Mouse (Mus musculus) lung, adult 2 months (tissue): ENCODE results near the gene Prrt1. TPM values are rescaled to one million over a fixed set of nuclear protein-coding genes. Genes with fewer than 3 reads are reported as not detected.
A peak's percentile ranks its signal among the peaks of the same experiment; 100 is the strongest.

Experiments
- DNase-seq: peaks from one replicate; pipeline ENCODE4 v3.0.0; 2022
- H3K4me1 ChIP-seq: fragments of 200-500 bp; 2 replicates; pipeline ENCODE4 v1.6.1; 2011; ENCODE audit warnings: low read length; ENCODE audit not compliant: control insufficient read depth, insufficient read depth
- H3K4me3 ChIP-seq: fragments of 200-500 bp; replicated peaks from 2 replicates; pipeline ENCODE3; 2011; ENCODE audit warnings: low read depth, mild to moderate bottlenecking, control low read depth, low read length; ENCODE audit errors: extremely low read depth
- CTCF ChIP-seq: fragments of 200-500 bp; IDR thresholded peaks from 2 replicates; pipeline ENCODE4 v1.5.1; 2011; ENCODE audit warnings: mild to moderate bottlenecking, low read length, control low read depth; ENCODE audit not compliant: insufficient read depth
- POLR2A ChIP-seq: fragments of 200-500 bp; IDR thresholded peaks from 2 replicates; pipeline ENCODE4 v1.6.1; 2011; ENCODE audit warnings: low read depth, mild to moderate bottlenecking, control low read depth, low read length, borderline replicate concordance; ENCODE audit errors: extremely low read depth
- whole genome bisulfite sequencing: fragments of 180-500 bp; shearing (Covaris S2); methylation state at CpG from one replicate; pipeline ENCODE4 v1.1.7; 2018; 5-methylcytosine and 5-hydroxymethylcytosine counted together
- polyA plus RNA-seq: library from polyadenylated mRNA; depleted of rRNA; stranded (reverse); fragments of >200 nt; gene quantifications from 2 replicates; pipeline ENCODE4 v1.2.3, GENCODE M21; 2012

Prrt1 gene
- polyA plus RNA-seq, 1 experiment, result 5.2 TPM

- TF ChIP-seq POLR2A (peak; percentile 75; the same call in 1 of the 2 replicates), CTCF (no peak)
- DNase-seq, result no peak
- H3K4me1 ChIP-seq, result peaks cover 18% of the 10 kb centered on the region
- peak overlapping the region; percentile 62 for H3K4me3 ChIP-seq
- WGBS, result 2% methylated on average over 19 of the region's 19 CpGs
Observed at GRCm38 (mm10) chr17:34661121-34661591, 31.8 kb downstream of the Prrt1 start.

- Histone ChIP-seq H3K4me1 (peaks cover 13% of the 10 kb centered on the region), H3K4me3 (no peak overlapping the region)
- DNase-seq, result no peak
- TF ChIP-seq POLR2A (no peak), CTCF (no peak)
- 67% methylated on average over 1 of the region's 1 CpGs for WGBS
Observed at GRCm38 (mm10) chr17:34662468-34662867, 33.1 kb downstream of the Prrt1 start.

GRCm38 (mm10) chr17:34662978-34663377 is 33.6 kb downstream of the Prrt1 start:
- TF ChIP-seq CTCF (no peak), POLR2A (no peak)
- no peak for DNase-seq
- WGBS, result 87% methylated on average over 8 of the region's 8 CpGs
- Histone ChIP-seq H3K4me1 (peaks cover 13% of the 10 kb centered on the region), H3K4me3 (no peak overlapping the region)

GRCm38 (mm10) chr17:34663558-34663957 is 34.2 kb downstream of the Prrt1 start:
- no peak for DNase-seq
- Histone ChIP-seq H3K4me3 (no peak overlapping the region), H3K4me1 (peaks cover 13% of the 10 kb centered on the region)
- TF ChIP-seq CTCF (no peak), POLR2A (no peak)
- 60% methylated on average over 1 of the region's 1 CpGs for WGBS

- WGBS, result 64% methylated on average over 7 of the region's 7 CpGs
- no peak for TF ChIP-seq CTCF
- TF ChIP-seq POLR2A, result no peak
- peaks cover 10% of the 10 kb centered on the region for H3K4me1 ChIP-seq
- DNase-seq, result no peak
- H3K4me3 ChIP-seq, result no peak overlapping the region
Observed at GRCm38 (mm10) chr17:34664472-34664871, 35.1 kb downstream of the Prrt1 start.

GRCm38 (mm10) chr17:34670235-34670634 is 40.9 kb downstream of the Prrt1 start, which contains the start of gene Tnxb:
Gene Tnxb (plus strand): TSS chr17:34670535.
- 64% methylated on average over 7 of the region's 7 CpGs for WGBS
- H3K4me1 ChIP-seq, result peaks cover 17% of the 10 kb centered on the region
- H3K4me3 ChIP-seq, result no peak within 1 kb of the TSS
- TF ChIP-seq CTCF (no peak), POLR2A (no peak)
- no peak for DNase-seq

GRCm38 (mm10) chr17:34671151-34672066 is 42.1 kb downstream of the Prrt1 start:
- peaks cover 17% of the 10 kb centered on the region for H3K4me1 ChIP-seq
- peak overlapping the region; percentile 12 for H3K4me3 ChIP-seq
- WGBS, result 32% methylated on average over 93 of the region's 93 CpGs
- TF ChIP-seq POLR2A (no peak), CTCF (no peak)
- DNase-seq, result no peak

GRCm38 (mm10) chr17:34672246-34672792 is 43.0 kb downstream of the Prrt1 start:
- WGBS, result 41% methylated on average over 49 of the region's 49 CpGs
- no peak for TF ChIP-seq POLR2A
- no peak for TF ChIP-seq CTCF
- H3K4me1 ChIP-seq, result peaks cover 17% of the 10 kb centered on the region
- no peak for DNase-seq
- H3K4me3 ChIP-seq, result no peak overlapping the region

- 85% methylated on average over 7 of the region's 7 CpGs for WGBS
- Histone ChIP-seq H3K4me1 (peaks cover 17% of the 10 kb centered on the region), H3K4me3 (no peak overlapping the region)
- TF ChIP-seq POLR2A (no peak), CTCF (no peak)
- no peak for DNase-seq
Observed at GRCm38 (mm10) chr17:34673139-34673538, 43.8 kb downstream of the Prrt1 start.
